Mouse (Mus musculus): ENCODE data around the gene Snupn. TPM values are rescaled to one million over a fixed set of nuclear protein-coding genes. Genes with fewer than 3 reads are reported as not detected.
A peak's percentile ranks its signal among the peaks of the same experiment; 100 is the strongest.

Snupn gene
- polyA plus RNA-seq, 1 experiment from 2014 or later = 20.0 TPM

DNA sequence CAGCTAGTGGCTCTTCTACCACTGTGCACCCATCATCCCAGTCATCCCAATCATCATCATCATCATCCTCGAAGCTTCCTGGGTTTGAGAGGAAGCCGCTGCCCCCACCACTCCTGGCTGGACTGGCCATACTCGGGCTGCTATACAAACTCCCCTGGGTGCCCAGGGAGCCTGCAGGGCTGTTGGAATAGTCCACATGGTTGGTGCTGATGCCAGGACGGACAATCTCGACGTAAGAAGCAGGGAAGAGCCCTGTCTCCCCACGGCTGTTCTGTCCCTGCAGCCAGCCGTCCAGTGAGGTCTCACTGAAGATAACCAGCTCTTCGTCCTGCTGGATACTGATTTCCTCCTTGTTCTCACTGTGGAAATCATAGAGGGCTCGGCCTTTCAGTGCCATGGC is 24.3 kb upstream of the Snupn start:
- H3K9me3 ChIP-seq (replicated peaks; ENCODE audit: control insufficient read depth, low read length) = no peaks in the 10 kb centered on the region; the same call in 1 of the 2 replicates
- peaks cover 40% of the 10 kb centered on the region for H3K4me1 ChIP-seq (ENCODE audit: control insufficient read depth, insufficient read depth, low read length)
- H3K36me3 ChIP-seq (ENCODE audit: control insufficient read depth, insufficient read depth, low read length) = peaks cover 10% of the 10 kb centered on the region
- peak overlapping the region; percentile 97 for H3K27ac ChIP-seq (ENCODE audit: low read length)
- no peaks in the 10 kb centered on the region; the same call in 1 of the 2 replicates for H3K27me3 ChIP-seq (ENCODE audit: control insufficient read depth, insufficient read depth, low read length)
- H3K9ac ChIP-seq (ENCODE audit: low read length) = peak overlapping the region; percentile 84
- ATAC-seq (ENCODE audit: insufficient read depth, low FRiP score) = no peak
- whole genome bisulfite sequencing = 74% methylated on average over 10 of the region's 10 CpGs
- peak overlapping the region; percentile 89 for H3K4me2 ChIP-seq (ENCODE audit: low read depth, low read length)
- peak overlapping the region; percentile 73 for H3K4me3 ChIP-seq (replicated peaks; ENCODE audit: low read length)

DNA sequence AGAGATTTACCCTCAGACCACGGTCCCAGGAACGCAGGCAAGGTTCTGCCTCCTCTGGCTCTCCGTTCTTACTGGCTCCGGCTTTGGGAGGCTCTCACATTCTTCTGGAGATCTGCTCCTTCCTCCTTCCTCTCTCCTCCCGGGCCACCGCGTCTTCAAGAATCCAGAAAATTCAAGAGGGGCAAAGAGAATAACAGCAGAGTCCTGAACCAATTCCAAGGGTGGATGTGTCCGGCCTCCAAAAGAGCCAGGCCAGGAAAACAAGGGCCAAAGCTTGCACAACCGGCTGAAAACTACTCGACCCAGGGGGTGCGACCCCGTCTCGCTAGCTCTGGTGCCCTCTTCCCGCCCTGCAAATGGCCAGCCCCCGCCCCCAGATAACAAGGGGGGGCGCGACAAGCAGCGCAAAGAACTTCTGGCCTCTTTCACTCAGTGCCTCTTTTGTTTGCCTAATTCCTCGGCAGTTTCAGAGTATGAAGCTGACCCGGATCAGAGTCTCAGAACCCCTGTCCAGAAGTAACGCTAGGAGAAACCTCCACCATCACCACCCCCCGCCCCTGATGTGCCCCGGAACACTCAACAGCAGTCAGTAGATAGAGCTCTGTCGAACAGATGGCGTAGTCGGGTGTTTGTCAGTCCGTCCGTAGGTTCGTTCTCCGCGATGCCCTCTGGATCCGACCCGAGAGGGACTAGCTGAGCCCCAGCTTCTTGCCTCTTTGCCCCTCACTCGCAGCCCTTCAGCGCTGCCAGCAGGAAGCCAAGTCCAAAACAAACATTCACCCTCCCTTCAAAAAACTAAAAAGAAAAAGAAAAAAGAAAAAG is 23.3 kb upstream of the Snupn start:
- ATAC-seq (ENCODE audit: insufficient read depth, low FRiP score) = peak; percentile 15; the same call in 1 of the 2 replicates

DNA sequence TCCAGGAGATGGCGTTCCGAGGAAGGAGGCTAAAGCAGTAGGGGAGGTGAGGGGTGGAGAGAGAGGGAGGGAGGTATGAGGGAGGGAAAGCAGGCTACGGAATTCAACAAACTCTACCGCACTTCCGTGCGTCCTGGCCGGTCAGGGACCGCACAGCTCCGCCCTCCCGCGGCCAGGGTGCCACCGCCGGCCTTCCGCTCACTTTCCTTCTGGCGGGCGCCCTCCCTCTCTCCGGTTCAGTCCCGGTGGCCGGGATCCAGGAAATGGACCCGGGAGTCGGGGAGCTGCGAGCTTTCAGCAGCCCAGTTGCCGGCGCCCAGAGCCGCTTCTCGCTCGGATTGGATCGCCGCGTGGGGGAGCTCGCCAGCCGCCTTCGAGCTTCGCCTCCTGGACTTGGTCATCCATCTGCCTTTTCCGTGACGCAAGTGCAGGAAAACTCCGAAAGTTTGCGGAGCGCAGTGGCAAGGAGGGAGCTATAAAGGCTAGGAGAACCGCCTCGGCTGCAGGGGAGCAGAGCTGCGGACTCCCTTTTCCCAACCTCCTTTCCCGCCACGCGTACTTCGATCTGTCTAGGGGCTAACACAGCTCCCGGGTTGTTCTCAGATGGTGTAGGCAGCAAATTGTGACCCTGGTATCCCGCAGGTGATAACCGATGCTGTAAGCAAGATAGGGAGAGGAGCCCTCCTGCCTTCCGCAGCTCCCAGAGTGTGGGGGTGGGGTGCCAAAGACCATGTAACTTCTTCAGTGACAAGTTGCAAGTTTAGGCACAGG is 22.5 kb upstream of the Snupn start, which contains the start of gene Snx33:
TSS of gene Snx33 (minus strand) at position 331 of the 771 bp plus-strand sequence.
- Histone ChIP-seq H3K4me1 (ENCODE audit: control insufficient read depth, insufficient read depth, low read length) (peaks cover 37% of the 10 kb centered on the region), H3K9ac (ENCODE audit: low read length) (peak within 1 kb of the TSS; percentile 84), H3K36me3 (ENCODE audit: control insufficient read depth, insufficient read depth, low read length) (no peaks in the 10 kb centered on the region), H3K4me2 (ENCODE audit: low read depth, low read length) (peak within 1 kb of the TSS; percentile 89), H3K27me3 (ENCODE audit: control insufficient read depth, insufficient read depth, low read length) (no peaks in the 10 kb centered on the region; the same call in 1 of the 2 replicates), H3K4me3 (replicated peaks; ENCODE audit: low read length) (peak within 1 kb of the TSS; percentile 73), H3K27ac (ENCODE audit: low read length) (peak within 1 kb of the TSS; percentile 97), H3K9me3 (replicated peaks; ENCODE audit: control insufficient read depth, low read length) (no peaks in the 10 kb centered on the region)
- under 1% methylated on average over 50 of the region's 50 CpGs for WGBS
- peak; percentile 84 for ATAC-seq (ENCODE audit: insufficient read depth, low FRiP score)

More for the DNA sequence above, 23.3 kb upstream of the Snupn start:
- peak overlapping the region; percentile 84 for H3K9ac ChIP-seq (ENCODE audit: low read length)
- peaks cover 40% of the 10 kb centered on the region for H3K4me1 ChIP-seq (ENCODE audit: control insufficient read depth, insufficient read depth, low read length)
- H3K27me3 ChIP-seq (ENCODE audit: control insufficient read depth, insufficient read depth, low read length) = no peaks in the 10 kb centered on the region; the same call in 1 of the 2 replicates
- whole genome bisulfite sequencing = under 1% methylated on average over 35 of the region's 35 CpGs
- H3K9me3 ChIP-seq (replicated peaks; ENCODE audit: control insufficient read depth, low read length) = no peaks in the 10 kb centered on the region
- peak overlapping the region; percentile 89 for H3K4me2 ChIP-seq (ENCODE audit: low read depth, low read length)
- 0 out of 2 replicates have a peak, but pooled peaks cover under 1% of the 10 kb centered on the region for H3K36me3 ChIP-seq (ENCODE audit: control insufficient read depth, insufficient read depth, low read length)
- peak overlapping the region; percentile 73 for H3K4me3 ChIP-seq (replicated peaks; ENCODE audit: low read length)
- H3K27ac ChIP-seq (ENCODE audit: low read length) = peak overlapping the region; percentile 97

DNA sequence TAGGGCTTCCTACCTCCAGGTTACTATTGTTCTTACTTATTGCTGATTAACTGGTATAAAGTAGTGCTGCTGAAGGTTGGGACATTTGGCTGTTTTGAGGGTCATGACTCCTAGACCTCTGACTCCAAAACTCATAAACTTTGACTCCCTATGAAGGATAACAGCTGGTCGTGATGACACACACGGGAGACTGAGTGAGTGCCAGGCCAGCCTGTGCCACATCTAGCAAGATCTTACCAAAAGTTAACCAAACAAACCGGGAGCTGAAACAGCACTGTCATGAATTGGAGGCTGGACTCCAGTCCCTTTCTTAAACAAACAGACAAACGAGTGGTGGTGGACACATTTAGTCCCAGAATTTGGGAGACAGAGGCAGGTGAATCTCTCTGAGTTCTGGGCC is 21.2 kb upstream of the Snupn start:
- Histone ChIP-seq H3K27me3 (ENCODE audit: control insufficient read depth, insufficient read depth, low read length) (no peaks in the 10 kb centered on the region; the same call in 1 of the 2 replicates), H3K4me1 (ENCODE audit: control insufficient read depth, insufficient read depth, low read length) (peaks cover 24% of the 10 kb centered on the region), H3K9me3 (replicated peaks; ENCODE audit: control insufficient read depth, low read length) (no peaks in the 10 kb centered on the region), H3K4me3 (replicated peaks; ENCODE audit: low read length) (no peak overlapping the region), H3K36me3 (ENCODE audit: control insufficient read depth, insufficient read depth, low read length) (no peaks in the 10 kb centered on the region), H3K4me2 (ENCODE audit: low read depth, low read length) (no peak overlapping the region), H3K27ac (ENCODE audit: low read length) (no peak overlapping the region), H3K9ac (ENCODE audit: low read length) (no peak overlapping the region)
- no peak for ATAC-seq (ENCODE audit: insufficient read depth, low FRiP score)
- 31% methylated on average over 4 of the region's 4 CpGs for WGBS

DNA sequence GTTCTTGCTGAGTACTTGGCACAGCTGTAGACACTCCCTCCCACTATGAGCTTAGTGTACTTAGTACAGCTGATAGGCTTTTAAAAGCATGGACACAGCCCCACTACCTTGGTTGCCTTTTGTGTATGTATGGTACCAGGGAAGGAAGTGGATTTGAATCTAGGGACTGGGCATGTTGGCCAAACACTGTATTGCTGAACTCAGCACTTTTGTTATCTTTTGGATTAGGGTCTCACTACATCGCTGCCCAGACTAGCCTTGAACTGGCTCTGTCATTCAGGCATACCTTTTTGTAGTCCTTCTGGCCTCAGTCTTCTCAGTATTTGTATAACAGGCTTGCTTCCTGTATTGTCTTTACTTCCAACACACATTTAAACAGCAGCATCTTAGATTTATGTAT is 20.1 kb upstream of the Snupn start:
- Histone ChIP-seq H3K4me3 (replicated peaks; ENCODE audit: low read length) (no peak overlapping the region), H3K36me3 (ENCODE audit: control insufficient read depth, insufficient read depth, low read length) (no peaks in the 10 kb centered on the region), H3K9ac (ENCODE audit: low read length) (no peak overlapping the region), H3K27me3 (ENCODE audit: control insufficient read depth, insufficient read depth, low read length) (no peaks in the 10 kb centered on the region; the same call in 1 of the 2 replicates), H3K4me1 (ENCODE audit: control insufficient read depth, insufficient read depth, low read length) (peaks cover 14% of the 10 kb centered on the region), H3K27ac (ENCODE audit: low read length) (no peak overlapping the region), H3K9me3 (replicated peaks; ENCODE audit: control insufficient read depth, low read length) (no peaks in the 10 kb centered on the region), H3K4me2 (ENCODE audit: low read depth, low read length) (no peak overlapping the region)
- ATAC-seq (ENCODE audit: insufficient read depth, low FRiP score) = no peak
- WGBS = 67% methylated on average over 1 of the region's 1 CpGs

DNA sequence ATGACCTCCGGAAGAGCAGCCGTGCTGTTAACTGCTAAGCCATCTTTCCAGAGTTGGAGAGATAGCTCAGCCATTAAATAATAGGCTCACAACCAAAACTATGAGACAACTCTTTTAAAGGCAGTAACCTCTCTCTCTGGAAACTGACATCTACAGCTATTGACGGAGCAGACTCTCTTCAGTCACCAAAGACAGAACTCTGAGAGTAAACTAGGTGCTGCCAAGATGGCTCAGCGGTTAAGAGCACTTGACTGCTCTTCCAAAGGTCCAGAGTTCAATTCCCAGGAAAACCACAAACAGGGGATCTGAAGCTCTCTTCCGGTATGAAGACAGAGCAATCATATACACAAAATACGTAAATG is 13.8 kb upstream of the Snupn start:
- Histone ChIP-seq H3K27me3 (ENCODE audit: control insufficient read depth, insufficient read depth, low read length) (no peaks in the 10 kb centered on the region), H3K27ac (ENCODE audit: low read length) (peak overlapping the region; percentile 41; the same call in 1 of the 2 replicates), H3K36me3 (ENCODE audit: control insufficient read depth, insufficient read depth, low read length) (no peaks in the 10 kb centered on the region), H3K4me2 (ENCODE audit: low read depth, low read length) (peak overlapping the region; percentile 79), H3K4me1 (ENCODE audit: control insufficient read depth, insufficient read depth, low read length) (peaks cover 17% of the 10 kb centered on the region), H3K4me3 (replicated peaks; ENCODE audit: low read length) (peak overlapping the region; percentile 84), H3K9me3 (replicated peaks; ENCODE audit: control insufficient read depth, low read length) (no peaks in the 10 kb centered on the region), H3K9ac (ENCODE audit: low read length) (peak overlapping the region; percentile 69)
- 0 out of 2 replicates have a peak, but pooled peaks have one; percentile 5 for ATAC-seq (ENCODE audit: insufficient read depth, low FRiP score)
- 11% methylated on average over 6 of the region's 6 CpGs for WGBS

DNA sequence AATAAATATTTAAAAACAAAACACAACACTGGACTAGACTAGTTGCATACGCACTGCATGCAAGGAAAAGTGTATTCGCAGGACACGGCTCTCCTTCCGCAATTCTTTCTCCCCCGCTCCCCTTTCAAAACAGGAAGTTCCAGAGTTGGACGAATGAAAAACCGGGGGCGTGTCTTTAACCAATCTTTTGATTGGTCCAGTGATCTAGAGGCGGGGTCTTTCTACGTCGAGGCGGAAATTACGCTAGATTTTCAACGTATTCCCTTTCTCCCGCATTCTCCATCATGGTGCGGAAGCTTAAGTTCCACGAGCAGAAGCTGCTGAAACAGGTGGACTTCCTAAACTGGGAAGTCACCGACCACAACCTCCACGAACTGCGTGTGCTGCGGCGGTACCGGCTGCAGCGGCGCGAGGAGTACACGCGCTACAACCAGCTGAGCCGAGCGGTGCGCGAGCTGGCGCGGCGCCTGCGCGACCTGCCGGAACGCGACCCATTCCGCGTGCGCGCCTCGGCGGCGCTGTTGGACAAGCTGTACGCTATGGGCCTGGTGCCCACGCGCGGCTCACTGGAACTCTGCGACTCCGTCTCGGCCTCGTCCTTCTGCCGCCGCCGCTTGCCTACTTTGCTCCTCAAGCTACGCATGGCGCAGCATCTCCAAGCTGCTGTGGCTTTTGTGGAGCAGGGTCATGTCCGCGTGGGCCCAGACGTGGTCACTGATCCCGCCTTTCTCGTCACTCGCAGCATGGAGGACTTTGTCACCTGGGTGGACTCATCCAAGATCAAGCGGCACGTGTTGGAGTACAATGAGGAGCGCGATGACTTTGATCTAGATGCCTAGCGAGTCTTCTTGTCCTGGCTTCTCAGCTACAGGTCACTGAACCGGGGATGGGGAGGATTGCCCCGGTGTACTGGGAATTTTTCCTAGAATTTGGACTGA is 13.2 kb upstream of the Snupn start, which contains the start of gene Imp3:
TSS of gene Imp3 (plus strand) at position 253 of the 938 bp plus-strand sequence.
- Histone ChIP-seq H3K9ac (ENCODE audit: low read length) (peak within 1 kb of the TSS; percentile 90), H3K27ac (ENCODE audit: low read length) (peak within 1 kb of the TSS; percentile 93), H3K4me3 (replicated peaks; ENCODE audit: low read length) (peak within 1 kb of the TSS; percentile 84), H3K27me3 (ENCODE audit: control insufficient read depth, insufficient read depth, low read length) (no peaks in the 10 kb centered on the region), H3K9me3 (replicated peaks; ENCODE audit: control insufficient read depth, low read length) (no peaks in the 10 kb centered on the region), H3K4me2 (ENCODE audit: low read depth, low read length) (peak within 1 kb of the TSS; percentile 79), H3K4me1 (ENCODE audit: control insufficient read depth, insufficient read depth, low read length) (peaks cover 17% of the 10 kb centered on the region), H3K36me3 (ENCODE audit: control insufficient read depth, insufficient read depth, low read length) (no peaks in the 10 kb centered on the region)
- ATAC-seq (ENCODE audit: insufficient read depth, low FRiP score) = peak; percentile 94
- under 1% methylated on average over 73 of the region's 73 CpGs for WGBS

DNA sequence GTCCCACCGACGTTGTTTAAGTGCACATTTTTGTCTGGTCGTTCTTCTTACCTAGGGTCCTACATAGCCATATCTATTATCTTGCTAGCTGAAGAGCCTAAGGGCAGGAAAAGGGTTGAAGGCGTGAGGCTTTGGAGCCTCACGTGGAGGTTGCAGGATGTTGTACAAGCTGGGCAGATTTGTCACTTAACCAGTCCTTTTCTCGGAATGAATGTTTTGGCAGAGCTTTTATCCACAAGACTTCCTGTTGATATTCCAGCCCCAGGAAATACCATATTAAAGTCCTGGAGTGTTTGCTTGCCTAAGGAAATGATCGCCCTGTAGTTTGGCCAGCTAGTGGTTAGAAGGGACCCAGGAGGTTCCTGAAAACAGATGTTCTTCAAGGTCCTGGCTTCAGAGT is 12.3 kb upstream of the Snupn start:
- Histone ChIP-seq H3K4me2 (ENCODE audit: low read depth, low read length) (peak overlapping the region; percentile 69), H3K27ac (ENCODE audit: low read length) (peak overlapping the region; percentile 93), H3K9ac (ENCODE audit: low read length) (peak overlapping the region; percentile 90), H3K9me3 (replicated peaks; ENCODE audit: control insufficient read depth, low read length) (no peaks in the 10 kb centered on the region), H3K27me3 (ENCODE audit: control insufficient read depth, insufficient read depth, low read length) (no peaks in the 10 kb centered on the region), H3K36me3 (ENCODE audit: control insufficient read depth, insufficient read depth, low read length) (no peaks in the 10 kb centered on the region), H3K4me1 (ENCODE audit: control insufficient read depth, insufficient read depth, low read length) (peaks cover 17% of the 10 kb centered on the region), H3K4me3 (replicated peaks; ENCODE audit: low read length) (peak overlapping the region; percentile 84)
- ATAC-seq (ENCODE audit: insufficient read depth, low FRiP score) = no peak
- under 1% methylated on average over 7 of the region's 7 CpGs for WGBS
